Mouse (Mus musculus) monocyte, adult 2 months (primary cell): Measurements from ENCODE around the gene Fbxl8.

ENCODE experiments used
- DNase-seq, 2 experiments: peaks; one replicate each; pipeline ENCODE4 v3.0.0; 2022; ENCODE audit warnings: low spot score in 2 of 2, low read depth in 1 of 2

The Fbxl8 gene

GRCm38 (mm10) chr8:105257318-105258114, 6.9 kb upstream of the Fbxl8 start:
- no peak for DNase-seq

- DNase-seq = no peak
These were observed 5.3 kb upstream of the Fbxl8 start for GRCm38 (mm10) chr8:105258911-105259720.

- peak in 1 of 2 experiments; percentile 62 for DNase-seq
These were observed 4.6 kb upstream of the Fbxl8 start for GRCm38 (mm10) chr8:105259721-105260320.

GRCm38 (mm10) chr8:105260371-105261099, 3.9 kb upstream of the Fbxl8 start:
- DNase-seq = no peak

GRCm38 (mm10) chr8:105261326-105261980, 3.0 kb upstream of the Fbxl8 start:
- no peak for DNase-seq

- DNase-seq = no peak
These were observed 1.1 kb upstream of the Fbxl8 start for GRCm38 (mm10) chr8:105263244-105263912.

GRCm38 (mm10) chr8:105265128-105265527, 680 bp downstream of the Fbxl8 start:
- DNase-seq = no peak

GRCm38 (mm10) chr8:105266775-105267174, 2.3 kb downstream of the Fbxl8 start:
- no peak for DNase-seq

- DNase-seq = no peak
These were observed 4.1 kb downstream of the Fbxl8 start for GRCm38 (mm10) chr8:105268342-105269074.

GRCm38 (mm10) chr8:105269075-105269458, 4.6 kb downstream of the Fbxl8 start:
- no peak for DNase-seq

- no peak for DNase-seq
These were observed 5.1 kb downstream of the Fbxl8 start, which contains the start of gene Hsf4 for GRCm38 (mm10) chr8:105269461-105269947. Gene Hsf4, plus strand, starts transcription at chr8:105269801.

GRCm38 (mm10) chr8:105270101-105270915, 5.9 kb downstream of the Fbxl8 start:
- DNase-seq = no peak

GRCm38 (mm10) chr8:105270916-105271186, 6.4 kb downstream of the Fbxl8 start:
- no peak for DNase-seq

- DNase-seq = no peak
These were observed 10.9 kb downstream of the Fbxl8 start for GRCm38 (mm10) chr8:105275387-105275786.

- no peak for DNase-seq
These were observed 11.4 kb downstream of the Fbxl8 start, which contains the start of gene Nol3 for GRCm38 (mm10) chr8:105275840-105276239. Gene Nol3, plus strand, starts transcription at chr8:105276140.

- DNase-seq = no peak
These were observed 12.1 kb downstream of the Fbxl8 start for GRCm38 (mm10) chr8:105276292-105277120.

- no peak for DNase-seq
These were observed 14.5 kb downstream of the Fbxl8 start for GRCm38 (mm10) chr8:105278911-105279334.

GRCm38 (mm10) chr8:105280567-105280966, 16.1 kb downstream of the Fbxl8 start:
- no peak for DNase-seq
